Mouse (Mus musculus) heart, embryonic 11.5 days (tissue): ENCODE measurements around the gene Swap70. TPM values are rescaled to one million over a fixed set of nuclear protein-coding genes. Genes with fewer than 3 reads are reported as not detected.

Experiments used
- ATAC-seq: fragments of 200-750 bp; cut with Nextera tagmentation; replicated peaks from 2 replicates; pipeline ENCODE4 v1.8.0; 2017; ENCODE audit warnings: moderate library complexity; ENCODE audit not compliant: insufficient number of reproducible peaks, low FRiP score, low TSS enrichment
- H3K27ac ChIP-seq: fragments of 300-500 bp; sonication (generic); 2 replicates; pipeline ENCODE4 v1.5.1; 2014; ENCODE audit warnings: mild to moderate bottlenecking, low read depth, low read length
- H3K27me3 ChIP-seq: fragments of 300-500 bp; sonication (generic); 2 replicates; pipeline ENCODE4 v1.6.1; 2014; ENCODE audit warnings: mild to moderate bottlenecking, low read length, mixed read lengths; ENCODE audit not compliant: control insufficient read depth, insufficient read depth
- H3K36me3 ChIP-seq: fragments of 300-500 bp; sonication (generic); 2 replicates; pipeline ENCODE4 v1.6.1; 2014; ENCODE audit warnings: mild to moderate bottlenecking, low read length, moderate library complexity, mixed read lengths; ENCODE audit not compliant: control insufficient read depth, insufficient read depth
- H3K4me1 ChIP-seq: fragments of 300-500 bp; sonication (generic); 2 replicates; pipeline ENCODE4 v1.6.1; 2014; ENCODE audit warnings: low read length; ENCODE audit not compliant: control insufficient read depth, insufficient read depth
- H3K4me2 ChIP-seq: fragments of 300-500 bp; sonication (generic); 2 replicates; pipeline ENCODE4 v1.6.1; 2014; ENCODE audit warnings: mild to moderate bottlenecking, moderate library complexity
- H3K4me3 ChIP-seq: fragments of 300-500 bp; sonication (generic); 2 replicates; pipeline ENCODE4 v1.5.1; 2014; ENCODE audit warnings: low read depth, low read length
- H3K9ac ChIP-seq: fragments of 300-500 bp; sonication (generic); 2 replicates; pipeline ENCODE4 v1.6.1; 2014; ENCODE audit warnings: mild to moderate bottlenecking, low read depth, low read length, moderate library complexity
- H3K9me3 ChIP-seq: fragments of 300-500 bp; sonication (generic); replicated peaks from 2 replicates; pipeline ENCODE4 v1.6.1; 2016; ENCODE audit warnings: low read length; ENCODE audit not compliant: control insufficient read depth
- WGBS: fragments of 180-500 bp; shearing (Covaris S2); extraction: QIAGEN DNeasy Blood & Tissue Kit; methylation state at CpG from one replicate; pipeline ENCODE4 v1.1.7; 2014; ENCODE audit not compliant: insufficient replicate concordance; 5-methylcytosine and 5-hydroxymethylcytosine counted together
- polyA plus RNA-seq: library from polyadenylated mRNA; unstranded; fragments of >200 nt; fragmentation: Nextera tagmentation; extraction: Ambion mirVana; gene quantifications from 2 replicates; pipeline ENCODE4 v1.2.1, GENCODE M21; 2014

The Swap70 gene
- polyA plus RNA-seq, 1 experiment from 2014 or later, result 14.4 TPM

- H3K27me3 ChIP-seq, result no peaks in the 10 kb centered on the region
- H3K4me2 ChIP-seq, result no peak overlapping the region
- H3K36me3 ChIP-seq, result no peaks in the 10 kb centered on the region
- peak overlapping the region; percentile 1; the same call in 1 of the 2 replicates for H3K9ac ChIP-seq
- ATAC-seq, result no peak
- peaks cover 28% of the 10 kb centered on the region for H3K4me1 ChIP-seq
- WGBS, result 62% methylated on average over 11 of the region's 11 CpGs
- H3K9me3 ChIP-seq, result no peaks in the 10 kb centered on the region
- H3K27ac ChIP-seq, result 0 out of 2 replicates have a peak overlapping the region, but pooled peaks have one; percentile 24
- no peak overlapping the region for H3K4me3 ChIP-seq
Observed at GRCm38 (mm10) chr7:110258196-110258950, 36.9 kb downstream of the Swap70 start.

- Histone ChIP-seq H3K4me3 (no peak overlapping the region), H3K27me3 (no peaks in the 10 kb centered on the region), H3K36me3 (no peaks in the 10 kb centered on the region), H3K9me3 (no peaks in the 10 kb centered on the region), H3K27ac (peak overlapping the region; percentile 59; the same call in 1 of the 2 replicates), H3K4me2 (no peak overlapping the region), H3K9ac (no peak overlapping the region), H3K4me1 (peaks cover 21% of the 10 kb centered on the region)
- no peak for ATAC-seq
- WGBS, result 67% methylated on average over 4 of the region's 4 CpGs
Observed at GRCm38 (mm10) chr7:110259966-110260711, 38.6 kb downstream of the Swap70 start.

GRCm38 (mm10) chr7:110261807-110262206 is 40.3 kb downstream of the Swap70 start:
- no peak overlapping the region for H3K27ac ChIP-seq
- no peak overlapping the region for H3K4me2 ChIP-seq
- H3K4me1 ChIP-seq, result peaks cover 20% of the 10 kb centered on the region
- no peaks in the 10 kb centered on the region for H3K36me3 ChIP-seq
- H3K9me3 ChIP-seq, result no peaks in the 10 kb centered on the region
- no peak overlapping the region for H3K4me3 ChIP-seq
- ATAC-seq, result no peak
- H3K9ac ChIP-seq, result no peak overlapping the region
- 66% methylated on average over 4 of the region's 4 CpGs for WGBS
- H3K27me3 ChIP-seq, result no peaks in the 10 kb centered on the region

DNA sequence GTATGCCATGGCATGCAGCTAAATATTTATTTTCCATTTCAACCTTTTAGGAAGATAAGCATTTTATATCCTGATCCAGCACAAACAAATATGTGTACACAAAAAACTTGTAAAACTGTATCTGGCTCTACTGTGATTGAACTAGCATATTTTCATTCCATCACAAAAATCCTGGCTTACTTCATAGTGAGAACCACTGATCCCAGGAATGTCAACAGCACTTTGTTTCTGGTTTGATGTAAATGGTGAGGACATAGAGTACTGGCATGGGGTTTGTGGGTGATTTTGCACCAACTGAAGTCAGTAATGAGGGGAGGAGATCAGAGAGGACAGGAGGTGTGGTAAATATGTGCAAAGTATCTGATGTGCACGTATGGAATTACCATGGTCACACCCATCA is 41.1 kb downstream of the Swap70 start:
- H3K9me3 ChIP-seq, result no peaks in the 10 kb centered on the region
- H3K4me2 ChIP-seq, result no peak overlapping the region
- H3K4me1 ChIP-seq, result peaks cover 13% of the 10 kb centered on the region
- no peak overlapping the region for H3K4me3 ChIP-seq
- H3K36me3 ChIP-seq, result no peaks in the 10 kb centered on the region
- no peak overlapping the region for H3K27ac ChIP-seq
- H3K9ac ChIP-seq, result no peak overlapping the region
- no peak for ATAC-seq
- H3K27me3 ChIP-seq, result no peaks in the 10 kb centered on the region
- 73% methylated on average over 1 of the region's 1 CpGs for WGBS

DNA sequence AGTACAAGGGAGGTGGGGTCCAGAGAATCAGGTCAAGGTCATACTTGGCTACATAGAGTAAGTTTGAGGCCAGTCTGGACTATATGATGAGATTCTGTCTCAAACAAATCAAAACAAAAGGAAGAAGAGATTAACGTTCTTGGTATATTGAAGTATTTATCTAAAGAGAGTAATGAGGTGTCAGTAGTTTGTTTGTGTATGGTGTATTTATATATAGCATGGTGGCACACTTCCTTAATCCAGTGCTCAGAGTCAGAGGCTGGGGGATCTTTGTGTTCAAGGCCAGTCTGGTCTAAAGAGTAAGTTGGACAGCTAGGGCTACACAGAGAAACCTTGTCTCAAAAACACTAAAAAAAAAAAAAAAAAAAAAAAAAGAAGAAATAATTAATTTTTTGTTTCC is 42.0 kb downstream of the Swap70 start:
- 63% methylated on average over 1 of the region's 1 CpGs for WGBS
- H3K4me1 ChIP-seq, result peaks cover 5% of the 10 kb centered on the region
- H3K9ac ChIP-seq, result no peak overlapping the region
- H3K9me3 ChIP-seq, result no peaks in the 10 kb centered on the region
- H3K4me3 ChIP-seq, result no peak overlapping the region
- H3K27me3 ChIP-seq, result no peaks in the 10 kb centered on the region
- no peaks in the 10 kb centered on the region for H3K36me3 ChIP-seq
- no peak overlapping the region for H3K27ac ChIP-seq
- no peak overlapping the region for H3K4me2 ChIP-seq
- ATAC-seq, result no peak

DNA sequence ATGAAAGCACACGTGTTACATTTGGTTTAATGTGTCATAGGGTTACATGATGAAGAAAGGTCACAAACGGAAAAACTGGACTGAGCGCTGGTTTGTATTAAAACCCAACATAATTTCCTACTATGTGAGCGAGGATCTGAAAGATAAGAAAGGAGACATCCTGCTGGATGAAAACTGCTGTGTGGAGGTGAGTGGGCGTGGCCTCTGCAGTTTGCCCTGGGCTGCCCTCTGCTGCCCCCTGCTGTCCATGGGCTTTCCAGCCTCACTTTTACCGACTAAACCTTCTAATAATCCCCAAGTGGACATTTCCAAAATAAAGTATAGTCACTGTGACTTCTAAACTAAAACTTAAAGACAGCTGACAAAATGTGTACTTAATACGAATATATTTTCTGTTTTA is 44.3 kb downstream of the Swap70 start:
- peaks cover 8% of the 10 kb centered on the region; the same call in 1 of the 2 replicates for H3K36me3 ChIP-seq
- no peak overlapping the region for H3K4me3 ChIP-seq
- H3K9me3 ChIP-seq, result no peaks in the 10 kb centered on the region
- 26% methylated on average over 7 of the region's 7 CpGs for WGBS
- H3K4me2 ChIP-seq, result no peak overlapping the region
- no peak overlapping the region; the same call in 1 of the 2 replicates for H3K27ac ChIP-seq
- no peak overlapping the region for H3K9ac ChIP-seq
- H3K27me3 ChIP-seq, result no peaks in the 10 kb centered on the region
- peaks cover 4% of the 10 kb centered on the region; the same call in 1 of the 2 replicates for H3K4me1 ChIP-seq
- no peak for ATAC-seq

GRCm38 (mm10) chr7:110267014-110267413 is 45.5 kb downstream of the Swap70 start:
- H3K9me3 ChIP-seq, result no peaks in the 10 kb centered on the region
- peaks cover 8% of the 10 kb centered on the region; the same call in 1 of the 2 replicates for H3K36me3 ChIP-seq
- no peak overlapping the region for H3K27ac ChIP-seq
- H3K27me3 ChIP-seq, result no peaks in the 10 kb centered on the region
- H3K4me1 ChIP-seq, result peaks cover 2% of the 10 kb centered on the region; the same call in 1 of the 2 replicates
- no peak for ATAC-seq
- H3K4me3 ChIP-seq, result no peak overlapping the region
- no peak overlapping the region for H3K4me2 ChIP-seq
- no peak overlapping the region for H3K9ac ChIP-seq

- Histone ChIP-seq H3K4me1 (peaks cover 3% of the 10 kb centered on the region; the same call in 1 of the 2 replicates), H3K4me2 (no peak overlapping the region), H3K36me3 (peaks cover 8% of the 10 kb centered on the region), H3K9me3 (no peaks in the 10 kb centered on the region), H3K9ac (no peak overlapping the region), H3K27me3 (no peaks in the 10 kb centered on the region), H3K4me3 (no peak overlapping the region), H3K27ac (no peak overlapping the region)
- 84% methylated on average over 9 of the region's 9 CpGs for WGBS
- ATAC-seq, result no peak
Observed at GRCm38 (mm10) chr7:110267994-110268393, 46.5 kb downstream of the Swap70 start.
